Comparison of ENCODE assay signal across 14 mouse cellular contexts in the genomic region with DNA sequence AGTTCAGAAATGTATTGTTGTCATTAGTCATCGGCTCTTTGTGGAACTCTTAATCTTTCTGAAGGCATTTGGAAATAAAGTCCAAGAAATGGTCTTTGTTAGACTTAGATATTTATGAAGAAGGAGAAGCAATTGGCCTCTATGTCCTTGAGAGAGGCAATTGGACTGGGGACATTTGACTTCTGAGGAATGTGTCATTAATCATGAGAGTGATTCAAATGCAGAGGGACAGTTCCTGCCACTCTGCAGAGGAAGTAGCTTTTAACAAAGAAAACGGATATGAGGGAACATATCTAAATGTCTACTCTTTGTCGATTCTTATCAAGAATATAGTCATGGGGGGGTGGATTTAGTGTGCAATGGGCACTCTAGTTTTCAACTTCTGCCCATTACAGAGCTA.
A peak's percentile ranks its signal among the peaks of the same experiment; 100 is the strongest.
DNase-seq lines count a peak whose midpoint lies in the region; ATAC-seq and TF ChIP-seq lines count a peak whose summit lies in the region.
"Had no signal": no experiment of that assay in that cellular context is flagged by ENCODE, and none has a peak within 500 bp of the region (broad histone marks: within the 10 kb centered on the region; RNA-seq: fewer than 3 reads in every experiment).

No protein-coding gene starts in this region.

- 0 out of 2 replicates have a peak, but pooled peaks have one; percentile 11 for ATAC-seq in forebrain, embryonic 13.5 days
- ATAC-seq in midbrain, embryonic 12.5 days (ENCODE audit: low FRiP score, low read depth): peak; percentile 23; the same call in 1 of the 2 replicates
- ATAC-seq in midbrain, postnatal 0 days (ENCODE audit: low FRiP score): no peak
- ATAC-seq in hindbrain, embryonic 12.5 days (ENCODE audit: low FRiP score): peak; percentile 47
- 0 out of 2 replicates have a peak, but pooled peaks have one; percentile 36 for ATAC-seq in neural tube, embryonic 14.5 days (ENCODE audit: low read depth)
- ATAC-seq: inflammation-experienced regulatory T-cells, adult 6 months had no signal

- no peak overlapping the region for H3K27ac ChIP-seq in forebrain, embryonic 13.5 days
- H3K27ac ChIP-seq in forebrain, embryonic 10.5 days: no peak overlapping the region
- H3K27ac ChIP-seq in midbrain, embryonic 12.5 days (replicated peaks): 0 out of 2 replicates have a peak overlapping the region, but pooled peaks have one; percentile 30
- H3K27ac ChIP-seq in midbrain, postnatal 0 days (ENCODE audit: low read depth, low read length): no peak overlapping the region
- H3K27ac ChIP-seq in hindbrain, embryonic 12.5 days: peak overlapping the region; percentile 58
- no peak overlapping the region for H3K27ac ChIP-seq in neural tube, embryonic 14.5 days (ENCODE audit: low read depth, low read length)
- H3K27ac ChIP-seq: heart, embryonic 15.5 days; limb, embryonic 10.5 days; liver, embryonic 14.5 days had no signal

- no peaks in the 10 kb centered on the region for H3K9me3 ChIP-seq in forebrain, embryonic 13.5 days (replicated peaks)
- no peaks in the 10 kb centered on the region for H3K9me3 ChIP-seq in forebrain, embryonic 10.5 days
- no peaks in the 10 kb centered on the region for H3K9me3 ChIP-seq in midbrain, embryonic 12.5 days
- H3K9me3 ChIP-seq in midbrain, postnatal 0 days (ENCODE audit: low read length): no peaks in the 10 kb centered on the region
- H3K9me3 ChIP-seq in hindbrain, embryonic 12.5 days (replicated peaks): no peaks in the 10 kb centered on the region
- H3K9me3 ChIP-seq in neural tube, embryonic 14.5 days (ENCODE audit: control insufficient read depth, low read length): no peaks in the 10 kb centered on the region
- H3K9me3 ChIP-seq: heart, embryonic 15.5 days; limb, embryonic 10.5 days had no signal

- no peaks in the 10 kb centered on the region for H3K27me3 ChIP-seq in forebrain, embryonic 13.5 days
- H3K27me3 ChIP-seq in forebrain, embryonic 10.5 days (ENCODE audit: poor library complexity, severe bottlenecking): no peaks in the 10 kb centered on the region
- peaks cover 10% of the 10 kb centered on the region; the same call in 1 of the 2 replicates for H3K27me3 ChIP-seq in midbrain, embryonic 12.5 days
- no peaks in the 10 kb centered on the region for H3K27me3 ChIP-seq in midbrain, postnatal 0 days (ENCODE audit: insufficient read depth, low read length)
- H3K27me3 ChIP-seq in hindbrain, embryonic 12.5 days: peaks cover 5% of the 10 kb centered on the region; the same call in 1 of the 2 replicates
- H3K27me3 ChIP-seq in neural tube, embryonic 14.5 days (ENCODE audit: control insufficient read depth, insufficient read depth, low read length): no peaks in the 10 kb centered on the region
- H3K27me3 ChIP-seq: heart, embryonic 15.5 days had no signal

- H3K4me2 ChIP-seq in forebrain, embryonic 13.5 days: no peak overlapping the region
- no peak overlapping the region for H3K4me2 ChIP-seq in midbrain, embryonic 12.5 days (replicated peaks)
- H3K4me2 ChIP-seq in midbrain, postnatal 0 days (ENCODE audit: low read depth, low read length, poor library complexity, severe bottlenecking): no peak overlapping the region
- no peak overlapping the region for H3K4me2 ChIP-seq in hindbrain, embryonic 12.5 days (replicated peaks)
- no peak overlapping the region for H3K4me2 ChIP-seq in neural tube, embryonic 14.5 days (ENCODE audit: low read depth, low read length)
- H3K4me2 ChIP-seq: heart, embryonic 15.5 days had no signal

- H3K36me3 ChIP-seq in forebrain, embryonic 13.5 days (ENCODE audit: poor library complexity, severe bottlenecking): no peaks in the 10 kb centered on the region
- H3K36me3 ChIP-seq in forebrain, embryonic 10.5 days (replicated peaks): no peaks in the 10 kb centered on the region
- no peaks in the 10 kb centered on the region for H3K36me3 ChIP-seq in midbrain, embryonic 12.5 days
- no peaks in the 10 kb centered on the region for H3K36me3 ChIP-seq in midbrain, postnatal 0 days (ENCODE audit: insufficient read depth, low read length)
- H3K36me3 ChIP-seq in hindbrain, embryonic 12.5 days: no peaks in the 10 kb centered on the region
- H3K36me3 ChIP-seq in neural tube, embryonic 14.5 days (ENCODE audit: control insufficient read depth, insufficient read depth, low read length): no peaks in the 10 kb centered on the region
- H3K36me3 ChIP-seq: heart, embryonic 15.5 days; limb, embryonic 10.5 days had no signal

- no peak overlapping the region for H3K4me3 ChIP-seq in forebrain, embryonic 13.5 days
- no peak overlapping the region for H3K4me3 ChIP-seq in forebrain, embryonic 10.5 days
- no peak overlapping the region for H3K4me3 ChIP-seq in midbrain, embryonic 12.5 days
- H3K4me3 ChIP-seq in midbrain, postnatal 0 days (ENCODE audit: low read depth, low read length): no peak overlapping the region
- H3K4me3 ChIP-seq in hindbrain, embryonic 12.5 days: no peak overlapping the region
- no peak overlapping the region for H3K4me3 ChIP-seq in neural tube, embryonic 14.5 days (ENCODE audit: low read depth, low read length)
- H3K4me3 ChIP-seq: heart, embryonic 15.5 days; limb, embryonic 10.5 days had no signal

- no peak for DNase-seq in forebrain, embryonic 10.5 days (ENCODE audit: extremely low spot score, low spot score)
- no peak for DNase-seq in midbrain, postnatal 0 days (ENCODE audit: low spot score)
- no peak for DNase-seq in testis, postnatal 14 days (ENCODE audit: low spot score)
- DNase-seq in spleen, postnatal 14 days (ENCODE audit: low spot score in 2 of 2): no peak
- DNase-seq: cerebellum, adult 8-10 months; kidney, postnatal 36 days had no signal

- WGBS in forebrain, embryonic 13.5 days: 20% methylated on average over 3 of the region's 3 CpGs
- 51% methylated on average over 3 of the region's 3 CpGs for WGBS in forebrain, embryonic 10.5 days
- WGBS in midbrain, embryonic 12.5 days: 33% methylated on average over 3 of the region's 3 CpGs
- 34% methylated on average over 3 of the region's 3 CpGs for WGBS in midbrain, postnatal 0 days
- 27% methylated on average over 3 of the region's 3 CpGs for WGBS in hindbrain, embryonic 12.5 days
- WGBS in neural tube, embryonic 14.5 days: 6% methylated on average over 3 of the region's 3 CpGs

- H3K4me1 ChIP-seq in forebrain, embryonic 13.5 days: peaks cover 14% of the 10 kb centered on the region
- H3K4me1 ChIP-seq in forebrain, embryonic 10.5 days: peaks cover 19% of the 10 kb centered on the region
- H3K4me1 ChIP-seq in midbrain, embryonic 12.5 days: peaks cover 12% of the 10 kb centered on the region
- no peaks in the 10 kb centered on the region for H3K4me1 ChIP-seq in midbrain, postnatal 0 days (ENCODE audit: insufficient read depth, low read length)
- H3K4me1 ChIP-seq in hindbrain, embryonic 12.5 days: peaks cover 5% of the 10 kb centered on the region; the same call in 1 of the 2 replicates
- H3K4me1 ChIP-seq in neural tube, embryonic 14.5 days (ENCODE audit: control insufficient read depth, insufficient read depth, low read length): no peaks in the 10 kb centered on the region
- H3K4me1 ChIP-seq: heart, embryonic 15.5 days; limb, embryonic 10.5 days had no signal

- TF ChIP-seq CTCF in midbrain, postnatal 0 days (IDR thresholded peaks at IDR 0.05): no peak

- no peak overlapping the region for H3K9ac ChIP-seq in forebrain, embryonic 13.5 days
- H3K9ac ChIP-seq in midbrain, embryonic 12.5 days (replicated peaks): no peak overlapping the region
- no peak overlapping the region for H3K9ac ChIP-seq in midbrain, postnatal 0 days (replicated peaks; ENCODE audit: low read length, poor library complexity, severe bottlenecking)
- H3K9ac ChIP-seq in hindbrain, embryonic 12.5 days: no peak overlapping the region
- H3K9ac ChIP-seq in neural tube, embryonic 14.5 days (replicated peaks; ENCODE audit: low read depth, low read length): no peak overlapping the region
- H3K9ac ChIP-seq: heart, embryonic 15.5 days; liver, embryonic 14.5 days had no signal

Comparison
In these comparisons a context has a peak if more than half of its experiments do, and no peak if none do; other contexts are left out.
1. H3K27ac ChIP-seq: peak in midbrain, embryonic 12.5 days (single experiment) and hindbrain, embryonic 12.5 days (single experiment); none in forebrain, embryonic 13.5 days (single experiment), forebrain, embryonic 10.5 days (single experiment), midbrain, postnatal 0 days (single experiment) and neural tube, embryonic 14.5 days (single experiment).